Mouse (Mus musculus) G1E (cell line): ENCODE results near the gene Smg9. TPM values are rescaled to one million over a fixed set of nuclear protein-coding genes. Genes with fewer than 3 reads are reported as not detected.
A peak's percentile ranks its signal among the peaks of the same experiment; 100 is the strongest.

ENCODE experiments used
- ATAC-seq: 2 replicates; pipeline ENCODE4 v1.8.0; 2016; ENCODE audit warnings: mild to moderate bottlenecking; ENCODE audit not compliant: insufficient number of reproducible peaks, poor library complexity, low FRiP score, severe bottlenecking; ENCODE audit errors: extremely low read depth
- DNase-seq: peaks from one replicate; pipeline ENCODE4 v3.0.0; 2012; ENCODE audit warnings: low spot score
- H3K27me3 ChIP-seq: 2 replicates; pipeline ENCODE4 v1.6.1; 2012; ENCODE audit warnings: mild to moderate bottlenecking, low read length, inconsistent platforms; ENCODE audit not compliant: insufficient read depth
- H3K36me3 ChIP-seq: replicated peaks from 2 replicates; pipeline ENCODE3; 2012; ENCODE audit warnings: mild to moderate bottlenecking, inconsistent platforms
- H3K4me1 ChIP-seq: 2 replicates; pipeline ENCODE4 v1.6.1; 2012; ENCODE audit warnings: low read depth, low read length, inconsistent platforms, mixed read lengths; ENCODE audit not compliant: insufficient read depth
- H3K4me3 ChIP-seq: 2 replicates; pipeline ENCODE4 v1.5.1; 2012; ENCODE audit warnings: low read depth, mild to moderate bottlenecking, inconsistent platforms, low read length, moderate library complexity, mixed read lengths
- H3K9me3 ChIP-seq: replicated peaks from 2 replicates; pipeline ENCODE4 v1.6.1; 2012; ENCODE audit warnings: inconsistent platforms
- CTCF ChIP-seq: IDR thresholded peaks from 2 replicates; pipeline ENCODE4 v1.5.1; 2012; ENCODE audit warnings: low read depth, low read length, inconsistent platforms, mixed read lengths
- GATA1 ChIP-seq: IDR thresholded peaks from 2 replicates; pipeline ENCODE4 v1.6.1; 2012; ENCODE audit warnings: borderline replicate concordance, low read length, inconsistent platforms, mixed read lengths
- GATA2 ChIP-seq: IDR thresholded peaks from 2 replicates; pipeline ENCODE4 v1.6.1; 2012; ENCODE audit warnings: low read depth, low read length, inconsistent platforms, borderline replicate concordance
- POLR2AphosphoS5 ChIP-seq: IDR thresholded peaks from 2 replicates; pipeline ENCODE4 v1.6.1; 2012; ENCODE audit warnings: low read depth, low read length, inconsistent platforms; ENCODE audit not compliant: insufficient replicate concordance
- TAL1 ChIP-seq: conservative IDR thresholded peaks from 2 replicates; pipeline ENCODE4 v1.6.1; 2012; ENCODE audit warnings: low read depth, low read length, inconsistent platforms, mixed read lengths
- polyA plus RNA-seq: library from polyadenylated mRNA; stranded (reverse); fragments of >175 nt; gene quantifications from 2 replicates; pipeline ENCODE4 v1.2.3, GENCODE M21; 2012
- total RNA-seq, 2 experiments: library from RNA; stranded (forward) in 1 of 2; stranded (reverse) in 1 of 2; fragments of 200-1000 nt in 1 of 2; fragments of >200 nt in 1 of 2; fragmentation: Nextera tagmentation in 1 of 2; gene quantifications; 2 replicates each; pipeline ENCODE4 v1.2.3; 2014 to 2017

The Smg9 gene
- total and polyA plus RNA-seq, 3 experiments, result 16.1 to 77.3 (median 61.5) TPM

DNA sequence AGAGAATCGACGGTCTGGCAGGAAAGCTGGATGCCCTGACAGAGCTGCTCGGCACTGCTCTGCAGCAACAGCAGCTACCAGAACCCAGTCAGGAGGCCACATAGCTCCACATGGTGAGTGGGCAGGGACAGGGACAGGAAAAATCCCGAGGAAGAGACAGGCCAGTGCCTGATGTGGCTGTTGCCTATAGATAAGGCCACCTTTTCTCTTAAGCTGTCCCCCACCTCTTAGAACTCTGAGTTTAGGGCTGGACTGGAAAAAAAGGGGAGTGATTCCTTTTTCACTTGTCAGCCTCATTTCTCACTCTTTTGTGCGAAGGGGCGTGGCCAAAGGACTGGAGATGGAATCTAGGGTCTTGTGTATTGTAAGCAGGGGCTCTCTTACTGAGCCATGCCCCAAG lies 15.3 kb upstream of the Smg9 start:
- H3K36me3 ChIP-seq, result peaks cover 94% of the 10 kb centered on the region
- no peak for DNase-seq

GRCm38 (mm10) chr7:24384827-24385226 lies 14.6 kb upstream of the Smg9 start:
- no peak for DNase-seq
- H3K9me3 ChIP-seq, result no peaks in the 10 kb centered on the region
- ATAC-seq, result no peak
- no peak for TF ChIP-seq POLR2AphosphoS5
- peak; percentile 71 for TF ChIP-seq CTCF
- no peak for TF ChIP-seq TAL1
- TF ChIP-seq GATA1, result no peak
- H3K4me3 ChIP-seq, result peak overlapping the region; percentile 38; the same call in 1 of the 2 replicates
- peaks cover 90% of the 10 kb centered on the region for H3K4me1 ChIP-seq
- no peaks in the 10 kb centered on the region for H3K27me3 ChIP-seq
- peaks cover 90% of the 10 kb centered on the region for H3K36me3 ChIP-seq

More for the DNA sequence above, 15.3 kb upstream of the Smg9 start:
- Histone ChIP-seq H3K4me1 (peaks cover 90% of the 10 kb centered on the region), H3K4me3 (peak overlapping the region; percentile 55; the same call in 1 of the 2 replicates), H3K9me3 (no peaks in the 10 kb centered on the region), H3K27me3 (no peaks in the 10 kb centered on the region)
- TF ChIP-seq POLR2AphosphoS5, result no peak
- no peak for TF ChIP-seq GATA2
- TF ChIP-seq GATA1, result no peak
- TF ChIP-seq CTCF, result no peak
- TF ChIP-seq TAL1, result peak; percentile 74
- peak; percentile 29; the same call in 1 of the 2 replicates for ATAC-seq

DNA sequence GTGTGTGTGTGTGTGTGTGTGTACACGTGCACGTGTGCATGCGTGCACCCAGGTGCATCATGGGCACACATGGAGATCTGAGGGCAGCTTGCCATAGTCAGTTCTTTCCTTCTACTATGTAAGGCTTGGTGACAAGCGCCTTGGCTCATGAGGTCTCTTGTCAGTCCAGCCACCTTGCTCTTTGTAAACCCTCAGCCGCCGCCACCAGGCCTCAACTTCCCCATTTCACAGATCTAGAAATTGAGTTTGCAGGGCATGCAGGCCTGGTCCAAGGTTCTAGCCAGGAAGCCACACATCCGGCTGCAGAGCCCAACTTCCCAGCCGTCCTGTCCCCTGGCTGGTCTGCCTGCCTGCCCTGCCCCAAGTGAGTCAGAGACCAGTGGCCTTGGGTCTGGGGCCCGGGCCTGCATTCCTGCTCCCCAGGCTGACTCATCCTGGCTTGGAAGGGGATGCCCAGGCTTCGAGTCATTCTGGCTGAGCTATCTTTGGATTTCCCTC lies 12.3 kb upstream of the Smg9 start:
- H3K27me3 ChIP-seq, result no peaks in the 10 kb centered on the region
- H3K36me3 ChIP-seq, result peaks cover 68% of the 10 kb centered on the region
- no peaks in the 10 kb centered on the region for H3K9me3 ChIP-seq
- peak; percentile 66 for DNase-seq
- TF ChIP-seq TAL1, result peak; percentile 68
- 0 out of 2 replicates have a peak, but pooled peaks have one; percentile 54 for TF ChIP-seq POLR2AphosphoS5
- no peak for TF ChIP-seq CTCF
- TF ChIP-seq GATA2, result no peak
- TF ChIP-seq GATA1, result no peak
- peak overlapping the region; percentile 62; the same call in 1 of the 2 replicates for H3K4me3 ChIP-seq
- peak; percentile 55 for ATAC-seq
- peaks cover 91% of the 10 kb centered on the region for H3K4me1 ChIP-seq

DNA sequence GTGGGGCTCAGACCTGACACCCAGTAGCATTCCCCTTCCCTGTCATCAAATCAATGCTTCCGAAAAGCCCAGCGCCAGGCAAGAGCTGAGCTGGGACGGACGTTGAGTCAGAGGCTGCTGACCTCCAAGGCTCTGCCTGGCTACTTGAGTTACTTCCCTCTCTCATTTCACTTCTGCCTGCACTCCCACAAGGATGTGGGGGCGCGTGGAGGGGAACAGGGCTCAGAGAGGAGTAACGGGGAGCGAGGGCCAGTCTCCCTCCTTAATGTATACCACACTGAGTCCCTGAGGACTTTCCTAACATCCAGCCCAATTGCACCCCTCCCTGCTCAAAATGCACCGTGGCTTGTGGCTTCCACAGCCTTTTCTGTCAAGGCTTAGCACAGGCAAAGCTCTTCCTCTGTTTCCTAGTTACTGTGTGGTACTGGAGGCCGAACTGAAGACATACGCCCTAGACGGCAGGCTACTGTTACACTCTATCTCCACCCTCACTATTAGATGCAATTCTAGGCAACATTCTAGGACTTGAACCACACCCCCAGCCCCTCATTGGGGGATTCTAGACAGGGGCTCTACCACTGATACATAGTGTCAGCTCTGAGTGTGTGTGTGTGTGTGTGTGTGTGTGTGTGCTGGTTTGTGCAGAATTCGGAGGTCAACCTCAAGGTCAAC lies 9.8 kb upstream of the Smg9 start:
- Histone ChIP-seq H3K36me3 (peaks cover 52% of the 10 kb centered on the region), H3K4me1 (peaks cover 91% of the 10 kb centered on the region), H3K27me3 (no peaks in the 10 kb centered on the region), H3K9me3 (no peaks in the 10 kb centered on the region), H3K4me3 (peak overlapping the region; percentile 19; the same call in 1 of the 2 replicates)
- DNase-seq, result no peak
- no peak for ATAC-seq
- TF ChIP-seq GATA1 (no peak), GATA2 (no peak), TAL1 (no peak), CTCF (no peak), POLR2AphosphoS5 (no peak)

- no peaks in the 10 kb centered on the region for H3K27me3 ChIP-seq
- H3K4me1 ChIP-seq, result peaks cover 91% of the 10 kb centered on the region
- peaks cover 45% of the 10 kb centered on the region for H3K36me3 ChIP-seq
- no peak overlapping the region for H3K4me3 ChIP-seq
- H3K9me3 ChIP-seq, result no peaks in the 10 kb centered on the region
- TF ChIP-seq GATA2, result no peak
- TF ChIP-seq POLR2AphosphoS5, result no peak
- TF ChIP-seq CTCF, result no peak
- no peak for TF ChIP-seq TAL1
- no peak for TF ChIP-seq GATA1
- DNase-seq (no peak), ATAC-seq (no peak)
Observed at GRCm38 (mm10) chr7:24390512-24390911, 8.9 kb upstream of the Smg9 start.

DNA sequence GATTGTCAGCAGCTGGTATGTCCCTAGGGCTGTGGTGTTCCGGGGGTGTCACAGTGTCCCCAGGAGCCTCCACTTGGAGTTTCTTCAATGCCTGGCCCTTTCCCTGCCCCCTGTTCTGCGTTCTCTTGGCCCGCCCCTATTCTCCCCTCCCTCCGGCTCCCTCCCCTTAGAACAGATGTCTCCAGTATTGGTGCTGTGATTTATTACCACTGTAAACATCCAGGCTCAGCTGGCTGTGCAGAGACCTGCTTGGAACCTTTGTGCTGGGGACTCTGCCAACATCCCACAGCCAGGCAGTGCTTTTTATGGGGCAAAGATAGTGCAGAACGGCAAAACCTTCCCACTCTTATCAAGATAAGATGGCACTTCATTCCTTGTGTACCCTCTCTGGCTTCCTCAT lies 8.3 kb upstream of the Smg9 start:
- no peak overlapping the region for H3K4me3 ChIP-seq
- ATAC-seq, result no peak
- no peaks in the 10 kb centered on the region for H3K9me3 ChIP-seq
- H3K27me3 ChIP-seq, result no peaks in the 10 kb centered on the region
- TF ChIP-seq CTCF (no peak), POLR2AphosphoS5 (no peak), GATA2 (no peak)
- peaks cover 90% of the 10 kb centered on the region for H3K4me1 ChIP-seq
- H3K36me3 ChIP-seq, result peaks cover 43% of the 10 kb centered on the region
- DNase-seq, result no peak
